Mouse (Mus musculus): ENCODE data around the gene Osbpl2.
A peak's percentile ranks its signal among the peaks of the same experiment; 100 is the strongest.

Osbpl2 gene

DNA sequence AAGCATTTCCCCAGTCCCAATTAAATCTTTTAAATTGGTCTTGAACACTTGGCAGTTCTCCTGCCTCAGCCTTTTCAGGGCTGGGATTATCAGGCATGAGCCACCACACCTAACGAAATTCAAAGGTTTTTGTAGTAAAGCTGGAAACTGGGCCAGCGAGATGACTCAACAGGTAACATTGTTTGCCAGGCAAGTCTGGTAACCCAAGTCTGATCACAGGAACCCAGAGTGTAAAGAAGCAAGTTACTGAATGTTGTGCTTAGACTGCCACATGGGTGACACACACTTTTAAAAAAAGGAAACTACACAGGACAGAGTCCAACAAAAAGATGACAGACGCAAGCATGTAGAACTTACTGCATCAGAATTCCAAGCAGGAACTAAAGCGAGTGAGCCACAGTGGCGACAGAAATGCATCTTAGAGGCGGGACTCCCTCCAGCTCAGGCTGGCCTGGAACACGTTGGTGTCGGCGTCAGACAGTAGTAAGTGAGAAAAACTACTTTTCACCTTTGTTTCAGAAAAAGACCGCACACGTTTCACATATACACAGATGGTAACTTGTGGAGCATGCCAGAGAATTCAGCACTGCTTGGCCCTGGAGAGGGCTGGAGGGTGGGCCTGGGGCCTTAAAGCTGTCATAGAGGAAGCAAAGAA is 51.2 kb downstream of the Osbpl2 start:
- no peak for TF ChIP-seq GATA4 (IDR thresholded peaks at IDR 0.05; ENCODE audit: insufficient replicate concordance, low read length)

DNA sequence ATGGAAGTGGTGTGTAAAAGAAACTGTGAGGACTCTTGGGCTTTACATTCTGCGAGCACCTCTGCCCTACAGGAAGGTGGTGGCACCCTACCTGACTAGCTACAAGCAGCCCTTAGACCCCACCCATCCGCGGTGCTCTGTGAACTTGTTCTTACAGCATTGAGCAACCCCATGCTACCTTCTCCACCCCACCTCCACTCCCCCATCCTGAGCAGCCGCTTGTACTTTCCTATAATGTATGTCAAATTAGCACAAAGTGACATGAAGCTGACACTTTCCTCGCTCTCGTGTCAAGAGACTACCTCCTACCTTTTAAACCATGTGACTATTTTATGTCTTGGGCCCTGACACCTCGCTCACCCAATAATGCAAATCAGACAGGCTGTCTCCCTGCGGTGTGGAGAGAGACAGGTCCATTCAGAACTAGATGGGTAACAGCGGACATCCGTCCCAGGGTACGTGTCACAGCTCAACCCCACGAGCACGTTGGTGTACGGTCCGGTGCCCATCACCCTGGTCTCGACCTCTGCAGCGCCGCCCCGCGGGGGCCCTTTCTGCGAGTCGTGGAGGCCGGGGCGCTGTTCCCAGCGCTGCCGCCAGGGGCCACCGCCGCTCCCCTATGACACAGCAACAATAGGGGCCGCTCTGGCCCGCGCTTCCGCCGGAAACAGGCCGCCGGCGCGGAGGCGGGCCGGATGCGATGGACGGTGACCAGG is 51.9 kb downstream of the Osbpl2 start, which contains the start of gene Adrm1:
Gene Adrm1 (plus strand): TSS at position 680 of the 716 bp plus-strand sequence.
- TF ChIP-seq GATA4 (IDR thresholded peaks at IDR 0.05; ENCODE audit: insufficient replicate concordance, low read length), result peak; percentile 75; the same call in 1 of the 2 replicates

DNA sequence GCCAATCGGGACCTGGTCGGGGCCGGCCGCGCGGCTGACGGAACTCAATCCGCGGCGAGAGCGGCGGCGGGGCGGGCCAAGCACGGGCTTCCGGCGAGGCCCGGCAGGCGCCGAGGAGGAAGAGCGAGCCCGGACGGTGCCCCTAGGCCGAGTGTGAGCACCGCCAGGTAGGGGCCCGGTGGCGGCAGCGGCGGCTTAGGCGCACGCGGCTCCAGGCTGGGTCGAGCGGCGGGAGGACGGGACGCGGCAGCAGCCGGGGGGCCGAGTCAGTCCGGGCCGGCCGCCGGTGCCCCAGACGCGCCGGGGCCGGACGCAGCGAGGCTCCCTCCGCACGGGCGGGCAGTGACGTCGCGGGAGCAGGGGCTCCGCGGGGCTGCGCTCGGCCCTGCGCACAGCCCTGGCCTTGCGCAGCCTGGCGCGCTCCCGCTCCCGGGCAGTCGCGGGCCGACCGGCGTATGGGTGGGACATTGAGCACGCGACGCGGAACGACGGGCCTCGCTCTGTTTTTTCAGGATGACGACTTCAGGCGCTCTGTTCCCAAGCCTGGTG is 52.5 kb downstream of the Osbpl2 start:
- TF ChIP-seq GATA4 (IDR thresholded peaks at IDR 0.05; ENCODE audit: insufficient replicate concordance, low read length), result no peak

GRCm38 (mm10) chr2:180172152-180172551 is 53.0 kb downstream of the Osbpl2 start:
- no peak for TF ChIP-seq GATA4 (IDR thresholded peaks at IDR 0.05; ENCODE audit: insufficient replicate concordance, low read length)

- no peak for TF ChIP-seq GATA4 (IDR thresholded peaks at IDR 0.05; ENCODE audit: insufficient replicate concordance, low read length)
These were observed 54.1 kb downstream of the Osbpl2 start for GRCm38 (mm10) chr2:180173163-180173562.

- TF ChIP-seq GATA4 (IDR thresholded peaks at IDR 0.05; ENCODE audit: insufficient replicate concordance, low read length), result no peak
These were observed 55.0 kb downstream of the Osbpl2 start for GRCm38 (mm10) chr2:180174121-180174520.

- no peak for TF ChIP-seq GATA4 (IDR thresholded peaks at IDR 0.05; ENCODE audit: insufficient replicate concordance, low read length)
These were observed 56.6 kb downstream of the Osbpl2 start for GRCm38 (mm10) chr2:180175725-180176124.

DNA sequence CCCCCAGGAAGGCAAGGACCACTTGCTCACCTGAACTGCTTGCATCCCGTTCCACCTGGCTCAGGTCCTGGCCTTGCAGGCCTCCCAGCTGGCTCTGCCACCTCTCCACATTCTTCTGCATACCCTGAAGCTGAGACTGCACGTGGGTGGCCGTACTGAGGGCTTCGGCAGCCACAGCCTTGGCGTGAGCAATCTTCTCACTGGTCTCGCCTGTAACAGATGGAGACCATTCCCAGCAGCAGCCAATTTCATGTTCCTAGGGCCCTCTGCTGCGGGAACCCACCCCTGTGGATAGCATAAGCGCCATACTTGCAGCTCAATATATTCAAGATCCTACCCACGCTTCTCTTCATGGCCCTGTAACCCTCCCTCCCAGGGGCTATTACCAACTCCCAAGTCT is 62.4 kb downstream of the Osbpl2 start:
- no peak for TF ChIP-seq GATA4 (IDR thresholded peaks at IDR 0.05; ENCODE audit: insufficient replicate concordance, low read length)

- TF ChIP-seq GATA4 (IDR thresholded peaks at IDR 0.05; ENCODE audit: insufficient replicate concordance, low read length), result no peak
These were observed 65.1 kb downstream of the Osbpl2 start for GRCm38 (mm10) chr2:180184011-180184751.

- TF ChIP-seq GATA4 (IDR thresholded peaks at IDR 0.05; ENCODE audit: insufficient replicate concordance, low read length), result no peak
These were observed 65.6 kb downstream of the Osbpl2 start for GRCm38 (mm10) chr2:180184752-180185109.

GRCm38 (mm10) chr2:180185686-180186085 is 66.6 kb downstream of the Osbpl2 start:
- TF ChIP-seq GATA4 (IDR thresholded peaks at IDR 0.05; ENCODE audit: insufficient replicate concordance, low read length), result no peak

GRCm38 (mm10) chr2:180187362-180187761 is 68.3 kb downstream of the Osbpl2 start:
- TF ChIP-seq GATA4 (IDR thresholded peaks at IDR 0.05; ENCODE audit: insufficient replicate concordance, low read length), result no peak

DNA sequence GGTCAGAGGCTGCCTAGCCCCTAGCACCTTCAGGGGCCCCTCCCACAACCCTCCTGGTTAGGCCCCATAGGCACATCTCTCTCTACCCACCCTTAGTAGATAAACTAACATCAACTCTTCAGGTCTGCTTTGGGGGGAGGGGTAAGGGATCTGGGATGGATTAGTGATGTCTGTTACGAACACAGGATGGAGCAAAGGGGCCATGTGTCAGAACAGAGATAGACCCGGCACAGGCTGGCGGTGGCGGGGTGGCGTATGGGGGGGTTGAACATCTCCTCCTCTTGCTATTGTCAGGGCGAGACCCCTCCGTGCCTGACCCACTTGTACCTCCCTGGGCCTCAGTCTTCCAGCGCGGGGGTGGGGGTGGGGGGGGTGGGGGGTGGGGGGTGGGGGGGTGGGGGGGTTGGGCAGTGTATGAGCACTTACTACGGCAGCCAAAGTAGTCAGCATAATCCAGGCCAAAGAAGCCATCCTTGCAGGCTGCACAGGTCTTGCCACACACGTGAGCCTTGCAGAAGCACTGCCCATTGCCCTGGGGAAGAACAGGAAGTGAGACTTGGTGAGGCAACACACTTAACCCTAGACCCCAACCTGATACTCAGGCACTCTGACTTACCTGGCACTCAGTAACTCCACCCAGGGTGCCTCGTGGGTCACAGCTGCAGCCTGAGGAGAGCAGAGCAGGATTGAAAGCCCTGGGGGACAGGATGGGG is 77.7 kb downstream of the Osbpl2 start:
- TF ChIP-seq GATA4 (IDR thresholded peaks at IDR 0.05; ENCODE audit: insufficient replicate concordance, low read length), result no peak

DNA sequence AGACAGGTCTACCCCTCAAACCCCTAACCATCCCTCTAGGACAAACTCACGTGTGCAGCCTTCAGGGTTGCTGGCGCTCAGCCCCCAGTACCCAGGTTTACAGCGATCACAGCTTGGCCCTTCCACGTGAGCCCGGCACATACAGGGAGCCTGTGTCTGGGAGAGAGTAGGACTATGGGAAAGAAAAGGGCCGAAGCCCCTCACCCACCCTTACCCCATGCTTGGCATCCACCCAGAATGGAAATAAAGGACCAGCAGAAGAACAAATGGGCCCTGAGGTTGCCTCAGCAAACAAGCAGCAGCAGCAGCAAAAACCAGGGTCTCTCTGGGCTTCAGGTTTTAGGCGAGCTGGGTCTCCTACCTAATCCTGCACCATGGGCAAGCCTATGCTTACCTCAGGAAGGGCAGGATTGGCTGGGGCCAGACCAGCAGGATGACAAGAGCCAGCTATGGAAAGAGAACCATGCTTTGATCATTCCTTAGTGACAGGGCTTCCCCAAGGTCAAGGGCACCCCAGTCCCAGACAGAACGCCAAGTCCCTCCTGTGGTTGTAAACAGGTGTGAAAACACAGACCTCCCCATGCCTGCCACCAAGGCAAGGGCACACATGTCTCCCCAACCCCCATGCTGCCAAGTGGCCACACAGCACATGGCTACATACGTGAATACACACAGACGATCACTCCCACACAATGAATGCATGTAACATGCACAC is 78.4 kb downstream of the Osbpl2 start:
- no peak for TF ChIP-seq GATA4 (IDR thresholded peaks at IDR 0.05; ENCODE audit: insufficient replicate concordance, low read length)

All from liver, adult (tissue).